Mouse (Mus musculus) hindbrain, postnatal 0 days (tissue): ENCODE data around the gene Cpa5. TPM values are rescaled to one million over a fixed set of nuclear protein-coding genes. Genes with fewer than 3 reads are reported as not detected.

ENCODE experiments used
- ATAC-seq: fragments of 200-750 bp; cut with Nextera tagmentation; 2 replicates; pipeline ENCODE4 v1.8.0; 2017; ENCODE audit warnings: mild to moderate bottlenecking, moderate TSS enrichment, moderate library complexity
- DNase-seq: peaks from one replicate; pipeline ENCODE4 v3.0.0-alpha.2; 2015; ENCODE audit warnings: low spot score
- H3K27ac ChIP-seq: fragments of 300-500 bp; sonication (generic); 2 replicates; pipeline ENCODE4 v1.5.1; 2014; ENCODE audit warnings: mild to moderate bottlenecking
- H3K27me3 ChIP-seq: fragments of 300-500 bp; sonication (generic); 2 replicates; pipeline ENCODE4 v1.6.1; 2014; ENCODE audit warnings: low read length, mixed read lengths; ENCODE audit not compliant: insufficient read depth
- H3K36me3 ChIP-seq: fragments of 300-500 bp; sonication (generic); 2 replicates; pipeline ENCODE4 v1.6.1; 2014; ENCODE audit warnings: low read length, mixed read lengths; ENCODE audit not compliant: insufficient read depth
- H3K4me1 ChIP-seq: fragments of 300-500 bp; sonication (generic); 2 replicates; pipeline ENCODE4 v1.6.1; 2014; ENCODE audit warnings: antibody characterized with exemption, low read length, mixed read lengths; ENCODE audit not compliant: insufficient read depth
- H3K4me2 ChIP-seq: fragments of 300-500 bp; sonication (generic); 2 replicates; pipeline ENCODE4 v1.6.1; 2014; ENCODE audit warnings: low read depth, mild to moderate bottlenecking, low read length, moderate library complexity, mixed read lengths
- H3K4me3 ChIP-seq: fragments of 300-500 bp; sonication (generic); 2 replicates; pipeline ENCODE4 v1.5.1; 2014; ENCODE audit warnings: low read length
- H3K9ac ChIP-seq: fragments of 300-500 bp; sonication (generic); replicated peaks from 2 replicates; pipeline ENCODE4 v1.6.1; 2014; ENCODE audit warnings: mild to moderate bottlenecking, low read length, moderate library complexity, mixed read lengths
- H3K9me3 ChIP-seq: fragments of 300-500 bp; sonication (generic); 2 replicates; pipeline ENCODE4 v1.6.1; 2016; ENCODE audit warnings: low read length, mixed read lengths
- CTCF ChIP-seq: IDR thresholded peaks from 2 replicates; pipeline ENCODE4 v1.5.1; 2016; ENCODE audit warnings: antibody characterized with exemption, control low read depth, low read depth
- WGBS: fragments of 180-500 bp; shearing (Covaris S2); extraction: QIAGEN DNeasy Blood & Tissue Kit; methylation state at CpG from one replicate; pipeline ENCODE4 v1.1.7; 2014; 5-methylcytosine and 5-hydroxymethylcytosine counted together
- polyA plus RNA-seq: library from polyadenylated mRNA; unstranded; fragments of >200 nt; fragmentation: Nextera tagmentation; extraction: Ambion mirVana; gene quantifications from 2 replicates; pipeline ENCODE4 v1.2.1, GENCODE M21; 2015
- total RNA-seq: library from RNA; depleted of rRNA; stranded (reverse); fragments of >200 nt; gene quantifications from 2 replicates; pipeline ENCODE4 v1.2.3, GENCODE M21; 2014

Gene Cpa5
- total and polyA plus RNA-seq, 2 experiments from 2014 or later: not detected

GRCm38 (mm10) chr6:30572456-30573311 is 38.1 kb upstream of the Cpa5 start:
- Histone ChIP-seq H3K4me1 (peaks cover 9% of the 10 kb centered on the region; the same call in 1 of the 2 replicates), H3K9me3 (no peaks in the 10 kb centered on the region), H3K9ac (no peak overlapping the region), H3K36me3 (no peaks in the 10 kb centered on the region), H3K4me3 (no peak overlapping the region), H3K27me3 (no peaks in the 10 kb centered on the region), H3K27ac (peak overlapping the region; percentile 60; the same call in 1 of the 2 replicates), H3K4me2 (peak overlapping the region; percentile 33; the same call in 1 of the 2 replicates)
- ATAC-seq (peak; percentile 97), DNase-seq (peak; percentile 91)
- WGBS: 25% methylated on average over 20 of the region's 20 CpGs
- no peak for TF ChIP-seq CTCF

GRCm38 (mm10) chr6:30573380-30573779 is 37.4 kb upstream of the Cpa5 start:
- H3K27me3 ChIP-seq: no peaks in the 10 kb centered on the region
- no peak for ATAC-seq
- H3K9me3 ChIP-seq: no peaks in the 10 kb centered on the region
- H3K4me1 ChIP-seq: peaks cover 9% of the 10 kb centered on the region; the same call in 1 of the 2 replicates
- no peak overlapping the region for H3K4me2 ChIP-seq
- DNase-seq: no peak
- TF ChIP-seq CTCF: no peak
- H3K27ac ChIP-seq: peak overlapping the region; percentile 60; the same call in 1 of the 2 replicates
- H3K9ac ChIP-seq: no peak overlapping the region
- 41% methylated on average over 5 of the region's 5 CpGs for WGBS
- no peaks in the 10 kb centered on the region for H3K36me3 ChIP-seq
- no peak overlapping the region for H3K4me3 ChIP-seq

- no peak overlapping the region for H3K4me3 ChIP-seq
- H3K36me3 ChIP-seq: no peaks in the 10 kb centered on the region
- 74% methylated on average over 1 of the region's 1 CpGs for WGBS
- no peaks in the 10 kb centered on the region for H3K9me3 ChIP-seq
- H3K4me2 ChIP-seq: no peak overlapping the region
- H3K9ac ChIP-seq: no peak overlapping the region
- H3K27ac ChIP-seq: no peak overlapping the region
- peaks cover 10% of the 10 kb centered on the region; the same call in 1 of the 2 replicates for H3K4me1 ChIP-seq
- no peak for ATAC-seq
- no peaks in the 10 kb centered on the region for H3K27me3 ChIP-seq
- no peak for DNase-seq
- no peak for TF ChIP-seq CTCF
Observed at GRCm38 (mm10) chr6:30574945-30575344, 35.9 kb upstream of the Cpa5 start.

GRCm38 (mm10) chr6:30576477-30577203 is 34.2 kb upstream of the Cpa5 start:
- 82% methylated on average over 17 of the region's 17 CpGs for WGBS
- no peak for ATAC-seq
- H3K36me3 ChIP-seq: no peaks in the 10 kb centered on the region
- no peak overlapping the region for H3K4me2 ChIP-seq
- no peaks in the 10 kb centered on the region for H3K9me3 ChIP-seq
- TF ChIP-seq CTCF: no peak
- no peak for DNase-seq
- H3K4me1 ChIP-seq: peaks cover 19% of the 10 kb centered on the region
- H3K27me3 ChIP-seq: no peaks in the 10 kb centered on the region
- H3K4me3 ChIP-seq: no peak overlapping the region
- H3K27ac ChIP-seq: no peak overlapping the region
- H3K9ac ChIP-seq: no peak overlapping the region

GRCm38 (mm10) chr6:30579961-30580840 is 30.6 kb upstream of the Cpa5 start:
- Histone ChIP-seq H3K9ac (no peak overlapping the region), H3K4me3 (no peak overlapping the region), H3K9me3 (no peaks in the 10 kb centered on the region), H3K4me2 (no peak overlapping the region), H3K27ac (0 out of 2 replicates have a peak overlapping the region, but pooled peaks have one; percentile 37), H3K27me3 (no peaks in the 10 kb centered on the region), H3K4me1 (peaks cover 11% of the 10 kb centered on the region; the same call in 1 of the 2 replicates), H3K36me3 (no peaks in the 10 kb centered on the region)
- 45% methylated on average over 17 of the region's 17 CpGs for WGBS
- ATAC-seq (peak; percentile 35; the same call in 1 of the 2 replicates), DNase-seq (peak; percentile 41)
- no peak for TF ChIP-seq CTCF

DNA sequence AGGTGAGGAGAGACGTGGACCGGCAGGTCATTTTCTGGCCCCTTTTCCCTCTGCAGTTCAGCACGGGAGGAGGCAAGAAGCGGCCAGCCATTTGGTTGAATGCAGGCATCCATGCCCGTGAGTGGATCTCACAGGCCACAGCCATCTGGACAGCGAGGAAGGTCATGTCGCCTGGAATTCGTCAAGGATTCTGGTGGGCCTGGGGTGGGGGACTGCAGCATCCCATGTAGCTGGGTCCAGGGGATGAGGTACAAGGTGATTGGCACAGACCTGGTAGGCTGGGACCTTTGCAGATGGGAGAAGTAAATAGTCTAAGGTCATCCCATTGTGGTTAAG is 30.0 kb upstream of the Cpa5 start:
- Histone ChIP-seq H3K27me3 (no peaks in the 10 kb centered on the region), H3K4me1 (peaks cover 11% of the 10 kb centered on the region; the same call in 1 of the 2 replicates), H3K4me2 (no peak overlapping the region), H3K9ac (no peak overlapping the region), H3K4me3 (no peak overlapping the region), H3K9me3 (no peaks in the 10 kb centered on the region), H3K36me3 (no peaks in the 10 kb centered on the region), H3K27ac (peak overlapping the region; percentile 37; the same call in 1 of the 2 replicates)
- TF ChIP-seq CTCF: no peak
- ATAC-seq: 0 out of 2 replicates have a peak, but pooled peaks have one; percentile 24
- no peak for DNase-seq
- WGBS: 38% methylated on average over 8 of the region's 8 CpGs
